Mouse (Mus musculus) liver, embryonic 15.5 days (tissue): Measurements from ENCODE around the gene Desi1. TPM values are rescaled to one million over a fixed set of nuclear protein-coding genes. Genes with fewer than 3 reads are reported as not detected.

Source experiments
- ATAC-seq: fragments of 200-750 bp; cut with Nextera tagmentation; 2 replicates; pipeline ENCODE4 v1.8.0; 2017; ENCODE audit warnings: moderate number of reproducible peaks, mild to moderate bottlenecking, moderate library complexity; ENCODE audit not compliant: insufficient read depth
- H3K27ac ChIP-seq: fragments of 300-500 bp; sonication (generic); replicated peaks from 2 replicates; pipeline ENCODE4 v1.5.1; 2015; ENCODE audit warnings: mild to moderate bottlenecking, inconsistent platforms
- H3K27me3 ChIP-seq: fragments of 300-500 bp; sonication (generic); 2 replicates; pipeline ENCODE4 v1.6.1; 2015; ENCODE audit warnings: mild to moderate bottlenecking, inconsistent platforms
- H3K36me3 ChIP-seq: fragments of 300-500 bp; sonication (generic); replicated peaks from 2 replicates; pipeline ENCODE4 v1.6.1; 2015; ENCODE audit warnings: moderate library complexity, mild to moderate bottlenecking, inconsistent platforms
- H3K4me1 ChIP-seq: fragments of 300-500 bp; sonication (generic); replicated peaks from 2 replicates; pipeline ENCODE4 v1.6.1; 2015; ENCODE audit warnings: inconsistent platforms
- H3K4me2 ChIP-seq: fragments of 300-500 bp; sonication (generic); 2 replicates; pipeline ENCODE4 v1.6.1; 2015; ENCODE audit warnings: moderate library complexity, mild to moderate bottlenecking, inconsistent platforms
- H3K4me3 ChIP-seq: fragments of 300-500 bp; sonication (generic); replicated peaks from 2 replicates; pipeline ENCODE4 v1.5.1; 2015; ENCODE audit warnings: mild to moderate bottlenecking, inconsistent platforms
- H3K9ac ChIP-seq: fragments of 300-500 bp; sonication (generic); 2 replicates; pipeline ENCODE4 v1.6.1; 2015; ENCODE audit warnings: moderate library complexity, mild to moderate bottlenecking, inconsistent platforms
- H3K9me3 ChIP-seq: fragments of 300-500 bp; sonication (generic); replicated peaks from 2 replicates; pipeline ENCODE4 v1.6.1; 2016; ENCODE audit warnings: inconsistent platforms
- WGBS: fragments of 180-500 bp; shearing (Covaris S2); methylation state at CpG from one replicate; pipeline ENCODE4 v1.1.7; 2015; ENCODE audit warnings: mixed read lengths; ENCODE audit not compliant: insufficient replicate concordance; 5-methylcytosine and 5-hydroxymethylcytosine counted together
- polyA plus RNA-seq: library from polyadenylated mRNA; unstranded; fragments of >200 nt; fragmentation: Nextera tagmentation; extraction: Ambion mirVana; gene quantifications from 2 replicates; pipeline ENCODE4 v1.2.1, GENCODE M21; 2015

The Desi1 gene
- polyA plus RNA-seq, 1 experiment from 2014 or later: 10.3 TPM

DNA sequence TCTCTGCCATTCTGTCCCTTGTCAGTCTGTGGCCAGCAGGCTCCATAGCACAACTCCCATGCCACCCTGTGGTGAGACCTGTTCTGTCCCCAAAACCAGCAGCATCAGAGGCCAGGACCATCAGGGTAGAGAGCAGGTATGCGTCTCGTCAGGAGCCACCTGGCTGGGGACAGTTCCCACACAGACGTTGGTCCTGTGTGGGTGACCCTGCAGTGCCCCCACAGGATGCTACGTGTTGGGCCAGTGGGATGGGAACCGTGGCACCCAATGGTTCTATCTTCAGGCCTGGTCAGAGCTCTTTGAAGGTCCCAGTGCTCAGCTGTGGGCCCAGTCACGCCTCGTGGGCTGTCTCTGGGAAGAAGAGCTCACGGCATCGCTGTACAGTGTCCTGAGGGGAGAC is 82.5 kb downstream of the Desi1 start:
- Histone ChIP-seq H3K4me2 (no peak overlapping the region), H3K27ac (no peak overlapping the region), H3K9ac (no peak overlapping the region), H3K4me3 (no peak overlapping the region), H3K27me3 (0 out of 2 replicates have a peak, but pooled peaks cover 2% of the 10 kb centered on the region), H3K9me3 (no peaks in the 10 kb centered on the region), H3K36me3 (peaks cover 36% of the 10 kb centered on the region), H3K4me1 (peaks cover 8% of the 10 kb centered on the region)
- 85% methylated on average over 9 of the region's 9 CpGs for WGBS
- no peak for ATAC-seq

DNA sequence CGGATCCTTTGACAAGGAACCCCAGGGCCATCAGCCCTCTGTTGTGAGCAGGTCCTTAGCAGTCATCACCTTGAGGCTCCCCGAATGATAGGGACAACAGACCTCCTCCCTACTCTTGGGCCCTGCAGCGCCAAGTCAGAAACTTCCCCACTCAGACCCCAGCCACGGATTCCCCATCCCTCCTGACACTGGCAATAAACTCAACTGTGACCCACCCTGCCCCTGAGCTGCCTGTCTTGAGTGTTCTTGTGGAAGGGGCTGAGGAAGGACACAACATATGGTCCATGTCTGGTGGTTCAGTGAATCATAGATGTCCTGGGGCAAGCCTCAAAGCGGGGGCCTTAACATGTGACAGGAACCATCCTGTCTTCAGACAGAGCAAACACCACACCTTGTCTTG is 82.9 kb downstream of the Desi1 start:
- ATAC-seq: no peak
- H3K4me2 ChIP-seq: no peak overlapping the region

GRCm38 (mm10) chr15:81949476-81950131 is 84.1 kb downstream of the Desi1 start:
- peaks cover 8% of the 10 kb centered on the region for H3K4me1 ChIP-seq
- 67% methylated on average over 11 of the region's 11 CpGs for WGBS

More for the DNA sequence above, 82.9 kb downstream of the Desi1 start:
- Histone ChIP-seq H3K9ac (no peak overlapping the region), H3K4me1 (peaks cover 8% of the 10 kb centered on the region), H3K27me3 (0 out of 2 replicates have a peak, but pooled peaks cover 3% of the 10 kb centered on the region), H3K36me3 (peaks cover 32% of the 10 kb centered on the region), H3K9me3 (no peaks in the 10 kb centered on the region), H3K4me3 (no peak overlapping the region), H3K27ac (no peak overlapping the region)
- 71% methylated on average over 5 of the region's 5 CpGs for WGBS

DNA sequence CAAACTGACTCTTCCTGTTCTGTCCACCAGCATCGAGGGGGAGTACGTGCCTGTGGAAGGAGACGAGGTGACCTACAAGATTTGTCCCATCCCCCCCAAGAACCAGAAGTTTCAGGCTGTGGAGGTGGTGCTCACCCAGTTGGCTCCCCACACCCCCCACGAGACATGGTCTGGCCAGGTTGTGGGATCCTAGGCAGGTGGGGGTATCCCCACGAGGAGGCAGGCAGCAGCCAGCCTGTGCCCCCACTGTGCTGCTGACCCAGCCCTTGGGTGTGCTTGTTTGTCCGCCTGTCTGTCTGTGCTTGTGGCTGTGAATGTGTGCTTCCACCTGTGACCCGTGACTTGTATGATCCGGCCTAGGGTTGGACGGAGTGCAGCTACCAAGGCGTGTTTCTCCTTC is 84.6 kb downstream of the Desi1 start:
- Histone ChIP-seq H3K9me3 (no peaks in the 10 kb centered on the region), H3K4me1 (peaks cover 8% of the 10 kb centered on the region), H3K9ac (no peak overlapping the region), H3K36me3 (peaks cover 19% of the 10 kb centered on the region; the same call in 1 of the 2 replicates), H3K27ac (no peak overlapping the region), H3K4me2 (no peak overlapping the region), H3K4me3 (no peak overlapping the region), H3K27me3 (0 out of 2 replicates have a peak, but pooled peaks cover 5% of the 10 kb centered on the region)
- ATAC-seq: no peak
- WGBS: 66% methylated on average over 10 of the region's 10 CpGs

More at GRCm38 (mm10) chr15:81949476-81950131, 84.1 kb downstream of the Desi1 start:
- Histone ChIP-seq H3K4me3 (no peak overlapping the region), H3K9ac (no peak overlapping the region), H3K27me3 (0 out of 2 replicates have a peak, but pooled peaks cover 5% of the 10 kb centered on the region), H3K9me3 (no peaks in the 10 kb centered on the region), H3K36me3 (peaks cover 24% of the 10 kb centered on the region), H3K27ac (no peak overlapping the region), H3K4me2 (no peak overlapping the region)
- no peak for ATAC-seq

DNA sequence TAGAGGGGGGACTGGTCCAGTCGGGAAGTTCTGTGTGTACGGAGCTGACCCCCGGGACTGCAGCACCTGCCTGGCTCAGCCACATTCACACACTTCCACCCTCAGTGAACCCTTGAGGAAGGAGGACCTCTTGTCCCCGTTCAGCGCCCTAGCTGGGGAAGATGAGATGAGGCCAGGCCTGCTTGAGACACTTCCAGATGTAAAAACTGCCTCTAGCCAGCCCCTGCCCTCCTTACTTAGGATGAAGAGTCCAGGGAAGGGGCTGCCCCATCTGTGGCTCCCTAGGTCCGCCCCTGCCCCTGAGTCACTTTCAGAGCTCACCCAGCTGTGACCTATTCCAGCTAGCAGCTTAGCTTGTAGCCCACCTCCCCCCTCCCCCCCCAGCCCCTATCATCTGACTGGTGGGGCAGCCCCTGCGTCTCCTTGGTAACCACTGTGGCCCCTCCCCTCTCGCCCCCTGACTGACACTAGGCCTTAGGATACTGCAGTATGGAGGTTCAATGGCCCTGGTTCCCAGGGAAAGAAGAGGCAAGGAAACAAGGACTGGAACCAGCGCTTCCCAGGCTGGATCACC is 90.4 kb downstream of the Desi1 start:
- no peak overlapping the region for H3K4me3 ChIP-seq
- no peaks in the 10 kb centered on the region for H3K9me3 ChIP-seq
- WGBS: 32% methylated on average over 9 of the region's 9 CpGs
- H3K9ac ChIP-seq: no peak overlapping the region
- ATAC-seq: no peak
- H3K4me2 ChIP-seq: no peak overlapping the region
- H3K27me3 ChIP-seq: peaks cover 12% of the 10 kb centered on the region; the same call in 1 of the 2 replicates
- no peaks in the 10 kb centered on the region for H3K36me3 ChIP-seq
- no peak overlapping the region for H3K27ac ChIP-seq
- peaks cover 21% of the 10 kb centered on the region for H3K4me1 ChIP-seq

Other genes starting within 250 kb of the Desi1 start
- gene Tef, start 231.4 kb downstream of the Desi1 start, polyA plus RNA-seq: 6.2 and 8.1 TPM in 2 replicates
- 11.1 and 12.2 TPM in 2 replicates for gene Tob2, start 175.1 kb downstream of the Desi1 start, polyA plus RNA-seq
- gene Phf5a, start 162.0 kb downstream of the Desi1 start, polyA plus RNA-seq: 91.3 and 103 TPM in 2 replicates
- gene Aco2, start 161.6 kb downstream of the Desi1 start, polyA plus RNA-seq: 98.9 and 107 TPM in 2 replicates
- 56.9 and 68.4 TPM in 2 replicates for gene Polr3h, start 107.6 kb downstream of the Desi1 start, polyA plus RNA-seq
- 0.91 and 0.96 TPM in 2 replicates for gene Csdc2, start 97.1 kb downstream of the Desi1 start, polyA plus RNA-seq
- gene Pmm1, start 72.9 kb downstream of the Desi1 start, polyA plus RNA-seq: 17.5 and 17.8 TPM in 2 replicates
- not detected in 2 replicates for gene 1700029P11Rik, start 53.3 kb downstream of the Desi1 start, polyA plus RNA-seq
- 50.2 and 51.8 TPM in 2 replicates for gene Xrcc6, start 46.0 kb downstream of the Desi1 start, polyA plus RNA-seq
- 146 and 148 TPM in 2 replicates for gene Snu13, start 13.7 kb upstream of the Desi1 start, polyA plus RNA-seq
- gene 4930407I10Rik, start 25.3 kb upstream of the Desi1 start, polyA plus RNA-seq: not detected in 2 replicates
- not detected in 2 replicates for gene Mei1, start 36.1 kb upstream of the Desi1 start, polyA plus RNA-seq
- 7.0 and 7.7 TPM in 2 replicates for gene Ccdc134, start 94.1 kb upstream of the Desi1 start, polyA plus RNA-seq
- gene Srebf2, start 113.3 kb upstream of the Desi1 start, polyA plus RNA-seq: 53.6 and 61.3 TPM in 2 replicates
- gene Shisa8, start 179.0 kb upstream of the Desi1 start, polyA plus RNA-seq: 0.08 and 0.12 TPM in 2 replicates
- 0.40 and 0.79 TPM in 2 replicates for gene Tnfrsf13c, start 190.5 kb upstream of the Desi1 start, polyA plus RNA-seq
- gene Cenpm, start 210.9 kb upstream of the Desi1 start, polyA plus RNA-seq: 32.8 and 33.7 TPM in 2 replicates
- not detected in 2 replicates for gene 1500009C09Rik, start 218.5 kb upstream of the Desi1 start, polyA plus RNA-seq
- gene Sept3, start 241.0 kb upstream of the Desi1 start, polyA plus RNA-seq: 0.12 and 0.16 TPM in 2 replicates